Mouse (Mus musculus): ENCODE data around the gene Acp7.

GRCm38 (mm10) chr7:28572689-28573088, 58.4 kb downstream of the Acp7 start:
- TF ChIP-seq USF1 (IDR thresholded peaks at IDR 0.05; ENCODE audit: low read depth, low read length): no peak
- TF ChIP-seq POLR2AphosphoS2 (IDR thresholded peaks at IDR 0.05; ENCODE audit: low read length): no peak
- TF ChIP-seq NRF1 (IDR thresholded peaks at IDR 0.05; ENCODE audit: insufficient read depth, low read depth, low read length, poor library complexity, severe bottlenecking): no peak
- no peak for TF ChIP-seq CTCF (IDR thresholded peaks at IDR 0.05 in 2 of 3, conservative IDR thresholded peaks at IDR 0.05 in 1 of 3; ENCODE audit: control insufficient read depth in 1 of 3, insufficient read depth in 1 of 3, low read depth in 2 of 3, low read length in 3 of 3, poor library complexity in 1 of 3, severe bottlenecking in 1 of 3)
